Mouse (Mus musculus) ES-E14 (cell line): ENCODE data around the gene Tmem229b.

ENCODE experiments used
- CHD2 ChIP-seq: IDR thresholded peaks from 2 replicates; pipeline ENCODE4 v1.6.1; 2014; ENCODE audit warnings: mild to moderate bottlenecking, low read depth, low read length, inconsistent platforms
- HCFC1 ChIP-seq: IDR thresholded peaks from 2 replicates; pipeline ENCODE4 v1.6.1; 2012; ENCODE audit warnings: low read length, inconsistent platforms, borderline replicate concordance; ENCODE audit not compliant: insufficient read depth
- ZC3H11A ChIP-seq: IDR thresholded peaks from 2 replicates; pipeline ENCODE4 v1.6.1; 2012; ENCODE audit warnings: low read depth, mild to moderate bottlenecking, inconsistent platforms, low read length, borderline replicate concordance

DNA sequence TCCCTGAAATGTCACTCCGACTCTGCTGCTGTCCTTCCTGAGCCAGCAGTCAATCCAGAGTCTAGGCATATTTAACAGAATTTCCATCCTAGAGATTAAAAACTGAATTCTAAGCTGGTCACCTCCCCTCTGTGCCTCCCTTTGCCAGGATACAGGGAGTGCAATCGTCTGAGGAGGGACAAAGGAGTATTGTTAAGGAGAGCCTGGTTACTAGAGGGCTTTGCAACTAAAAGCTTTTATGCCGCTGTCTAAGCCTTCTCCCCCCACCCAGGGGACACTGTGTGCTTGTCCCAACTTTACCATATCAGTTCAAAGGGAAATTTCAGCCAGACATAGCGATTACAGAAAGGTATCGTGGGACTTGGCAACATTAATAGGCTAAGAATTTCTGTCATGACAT lies 8.7 kb upstream of the Tmem229b start:
- TF ChIP-seq HCFC1 (no peak), CHD2 (no peak), ZC3H11A (no peak)
